Mouse (Mus musculus) MEL (cell line): ENCODE measurements at regions not wholly inside any gene's neighbourhood (a gene's known extent, or its start where the extent isn't known, plus 50 kb on each side); places are given as distances from the start of the nearest gene placed in this dataset.

ENCODE experiments used
- DNase-seq: peaks from one replicate; pipeline ENCODE4 v3.0.0; 2011; ENCODE audit warnings: low read depth, low spot score
- H3K27ac ChIP-seq: 2 replicates; pipeline ENCODE4 v1.5.1; 2012; ENCODE audit warnings: low read depth, mild to moderate bottlenecking, control low read depth, low read length, moderate library complexity; ENCODE audit not compliant: control insufficient read depth
- H3K27me3 ChIP-seq, 2 experiments: fragments of 150-350 bp in 1 of 2; sonication (generic) in 1 of 2; 2 replicates each; pipeline ENCODE4 v1.6.1; 2012; ENCODE audit warnings: low read length in 2 of 2, mild to moderate bottlenecking in 2 of 2, improper control_type of control experiment in 1 of 2, moderate library complexity in 1 of 2; ENCODE audit not compliant: insufficient read depth in 2 of 2, control insufficient read depth in 1 of 2
- H3K36me3 ChIP-seq, 2 experiments: 2 replicates each; pipeline ENCODE4 v1.6.1; 2012 to 2014; ENCODE audit warnings: low read length in 2 of 2, improper control_type of control experiment in 1 of 2, inconsistent platforms in 1 of 2, mild to moderate bottlenecking in 1 of 2; ENCODE audit not compliant: insufficient read depth in 2 of 2, control insufficient read depth in 1 of 2
- H3K4me1 ChIP-seq, 2 experiments: fragments of 150-350 bp in 1 of 2; sonication (generic) in 1 of 2; 2 replicates each; pipeline ENCODE4 v1.6.1; 2012; ENCODE audit warnings: low read length in 2 of 2, improper control_type of control experiment in 1 of 2, mild to moderate bottlenecking in 1 of 2; ENCODE audit not compliant: insufficient read depth in 2 of 2, control insufficient read depth in 1 of 2
- H3K4me3 ChIP-seq, 2 experiments: fragments of 150-350 bp in 1 of 2; sonication (generic) in 1 of 2; 2 replicates each; pipeline ENCODE4 v1.5.1; 2012; ENCODE audit warnings: low read depth in 2 of 2, low read length in 2 of 2, mild to moderate bottlenecking in 2 of 2, moderate library complexity in 2 of 2, control low read depth in 1 of 2, improper control_type of control experiment in 1 of 2; ENCODE audit not compliant: control insufficient read depth in 1 of 2, insufficient read depth in 1 of 2
- H3K79me2 ChIP-seq: 2 replicates; pipeline ENCODE4 v1.6.1; 2012; ENCODE audit warnings: mild to moderate bottlenecking, low read length, moderate library complexity; ENCODE audit not compliant: control insufficient read depth, poor library complexity, insufficient read depth
- H3K9ac ChIP-seq: 2 replicates; pipeline ENCODE4 v1.6.1; 2012; ENCODE audit warnings: low read depth, mild to moderate bottlenecking, control low read depth, low read length, moderate library complexity; ENCODE audit not compliant: control insufficient read depth, poor library complexity, severe bottlenecking
- H3K9me3 ChIP-seq: fragments of 150-350 bp; sonication (generic); replicated peaks from 2 replicates; pipeline ENCODE4 v1.6.1; 2012; ENCODE audit warnings: mild to moderate bottlenecking, low read length, improper control_type of control experiment, moderate library complexity; ENCODE audit not compliant: insufficient read depth
- CHD1 ChIP-seq: IDR thresholded peaks from 2 replicates; pipeline ENCODE4 v1.6.1; 2012; ENCODE audit warnings: low read depth, mild to moderate bottlenecking, inconsistent platforms, low read length, improper control_type of control experiment
- CHD2 ChIP-seq: IDR thresholded peaks from 2 replicates; pipeline ENCODE4 v1.6.1; 2011; ENCODE audit warnings: low read length, improper control_type of control experiment
- CTCF ChIP-seq, 3 experiments: IDR thresholded peaks in 2 of 3; conservative IDR thresholded peaks in 1 of 3; 2 replicates each; pipeline ENCODE4 v1.5.1; 2011 to 2012; ENCODE audit warnings: low read length in 3 of 3, low read depth in 2 of 3, mild to moderate bottlenecking in 2 of 3, improper control_type of control experiment in 1 of 3, inconsistent platforms in 1 of 3, mixed read lengths in 1 of 3, moderate library complexity in 1 of 3; ENCODE audit not compliant: control insufficient read depth in 1 of 3, insufficient read depth in 1 of 3, poor library complexity in 1 of 3, severe bottlenecking in 1 of 3
- ELF1 ChIP-seq: IDR thresholded peaks from 2 replicates; pipeline ENCODE4 v1.6.1; 2014; ENCODE audit warnings: low read depth, mild to moderate bottlenecking, inconsistent platforms, low read length, improper control_type of control experiment, moderate library complexity
- ETS1 ChIP-seq: IDR thresholded peaks from 2 replicates; pipeline ENCODE4 v1.6.1; 2012; ENCODE audit warnings: low read depth, mild to moderate bottlenecking, inconsistent platforms, low read length, improper control_type of control experiment, moderate library complexity
- GATA1 ChIP-seq: IDR thresholded peaks from 2 replicates; pipeline ENCODE4 v1.6.1; 2011; ENCODE audit warnings: low read depth, low read length, improper control_type of control experiment
- HCFC1 ChIP-seq: IDR thresholded peaks from 2 replicates; pipeline ENCODE4 v1.6.1; 2012; ENCODE audit warnings: low read depth, mild to moderate bottlenecking, inconsistent platforms, low read length, improper control_type of control experiment, moderate library complexity
- MAFK ChIP-seq: IDR thresholded peaks from 2 replicates; pipeline ENCODE4 v1.6.1; 2011; ENCODE audit warnings: low read depth, mild to moderate bottlenecking, low read length, improper control_type of control experiment, borderline replicate concordance
- MEF2A ChIP-seq: IDR thresholded peaks from 2 replicates; pipeline ENCODE4 v1.6.1; 2014; ENCODE audit warnings: low read depth, mild to moderate bottlenecking, inconsistent platforms, low read length, improper control_type of control experiment; ENCODE audit not compliant: poor library complexity, insufficient replicate concordance, severe bottlenecking; ENCODE audit errors: extremely low read depth
- MYC ChIP-seq: IDR thresholded peaks from 2 replicates; pipeline ENCODE4 v1.6.1; 2011; ENCODE audit warnings: low read depth, mild to moderate bottlenecking, low read length, improper control_type of control experiment, moderate library complexity
- POLR2AphosphoS2 ChIP-seq: IDR thresholded peaks from 2 replicates; pipeline ENCODE4 v1.6.1; 2011; ENCODE audit warnings: low read length, improper control_type of control experiment
- RAD21 ChIP-seq: IDR thresholded peaks from 2 replicates; pipeline ENCODE4 v1.6.1; 2011; ENCODE audit warnings: mild to moderate bottlenecking, low read depth, low read length, improper control_type of control experiment
- TBP ChIP-seq: IDR thresholded peaks from 2 replicates; pipeline ENCODE4 v1.8.0; 2011; ENCODE audit warnings: low read depth, low read length, improper control_type of control experiment
- ZNF384 ChIP-seq: IDR thresholded peaks from 2 replicates; pipeline ENCODE4 v1.6.1; 2012; ENCODE audit warnings: low read depth, mild to moderate bottlenecking, inconsistent platforms, low read length, improper control_type of control experiment

GRCm38 (mm10) chr15:18744266-18744665 is 74.5 kb upstream of the Cdh10 start:
- Histone ChIP-seq H3K9ac (no peak overlapping the region), H3K4me3 (no peak overlapping the region), H3K27ac (no peak overlapping the region), H3K27me3 (no peaks in the 10 kb centered on the region), H3K9me3 (no peaks in the 10 kb centered on the region), H3K4me1 (no peaks in the 10 kb centered on the region), H3K36me3 (no peaks in the 10 kb centered on the region), H3K79me2 (no peaks in the 10 kb centered on the region)
- DNase-seq = no peak
- TF ChIP-seq MYC (no peak), CTCF (IDR thresholded peaks at IDR 0.05 in 2 of 3, conservative IDR thresholded peaks at IDR 0.05 in 1 of 3; ENCODE audit: control insufficient read depth in 1 of 3, insufficient read depth in 1 of 3, low read depth in 2 of 3, low read length in 3 of 3, poor library complexity in 1 of 3, severe bottlenecking in 1 of 3) (no peak), MEF2A (no peak), MAFK (no peak), ETS1 (no peak), RAD21 (no peak), TBP (no peak), ELF1 (no peak), HCFC1 (no peak), ZNF384 (no peak), CHD1 (no peak)

GRCm38 (mm10) chr15:18748574-18749246 is 70.0 kb upstream of the Cdh10 start:
- H3K9ac ChIP-seq = no peak overlapping the region
- H3K4me1 ChIP-seq = no peaks in the 10 kb centered on the region
- no peaks in the 10 kb centered on the region for H3K9me3 ChIP-seq
- no peaks in the 10 kb centered on the region for H3K79me2 ChIP-seq
- H3K27me3 ChIP-seq = no peaks in the 10 kb centered on the region
- no peaks in the 10 kb centered on the region for H3K36me3 ChIP-seq
- TF ChIP-seq POLR2AphosphoS2 (no peak), CHD2 (no peak), CHD1 (no peak), ZNF384 (no peak), GATA1 (no peak), HCFC1 (no peak)
- DNase-seq = no peak
- no peak overlapping the region for H3K4me3 ChIP-seq
- no peak overlapping the region for H3K27ac ChIP-seq
